Mouse (Mus musculus) limb, embryonic 14.5 days (tissue): ENCODE data around the gene Psmb3. TPM values are rescaled to one million over a fixed set of nuclear protein-coding genes. Genes with fewer than 3 reads are reported as not detected.

Source experiments
- ATAC-seq: fragments of 200-750 bp; cut with Nextera tagmentation; 2 replicates; pipeline ENCODE4 v1.8.0; 2017; ENCODE audit warnings: low read depth, moderate number of reproducible peaks, moderate TSS enrichment; ENCODE audit not compliant: low FRiP score
- DNase-seq: peaks from one replicate; pipeline ENCODE4 v3.0.0-alpha.2; 2015; ENCODE audit warnings: low spot score
- H3K27ac ChIP-seq: fragments of 300-500 bp; sonication (generic); replicated peaks from 2 replicates; pipeline ENCODE4 v1.5.1; 2014; ENCODE audit warnings: low read depth, mild to moderate bottlenecking, low read length, moderate library complexity, mixed read lengths
- H3K27me3 ChIP-seq: fragments of 300-500 bp; sonication (generic); 2 replicates; pipeline ENCODE4 v1.6.1; 2014; ENCODE audit warnings: low read length, mixed read lengths; ENCODE audit not compliant: control insufficient read depth, insufficient read depth
- H3K36me3 ChIP-seq: fragments of 300-500 bp; sonication (generic); 2 replicates; pipeline ENCODE4 v1.6.1; 2014; ENCODE audit warnings: mild to moderate bottlenecking, low read length, moderate library complexity, mixed read lengths; ENCODE audit not compliant: control insufficient read depth, insufficient read depth
- H3K4me1 ChIP-seq: fragments of 300-500 bp; sonication (generic); 2 replicates; pipeline ENCODE4 v1.6.1; 2014; ENCODE audit warnings: antibody characterized with exemption, low read length, mixed read lengths; ENCODE audit not compliant: control insufficient read depth, insufficient read depth
- H3K4me2 ChIP-seq: fragments of 300-500 bp; sonication (generic); replicated peaks from 2 replicates; pipeline ENCODE4 v1.6.1; 2014; ENCODE audit warnings: low read depth, mild to moderate bottlenecking, low read length, moderate library complexity; ENCODE audit not compliant: severe bottlenecking
- H3K4me3 ChIP-seq: fragments of 300-500 bp; sonication (generic); replicated peaks from 2 replicates; pipeline ENCODE4 v1.5.1; 2014; ENCODE audit warnings: low read length
- H3K9ac ChIP-seq: fragments of 300-500 bp; sonication (generic); 2 replicates; pipeline ENCODE4 v1.6.1; 2014; ENCODE audit warnings: mild to moderate bottlenecking, low read depth, low read length, moderate library complexity; ENCODE audit not compliant: severe bottlenecking
- H3K9me3 ChIP-seq: fragments of 300-500 bp; sonication (generic); 2 replicates; pipeline ENCODE4 v1.6.1; 2016; ENCODE audit warnings: low read length; ENCODE audit not compliant: control insufficient read depth
- POLR2A ChIP-seq: fragments of 200-500 bp; IDR thresholded peaks from 2 replicates; pipeline ENCODE4 v1.8.0; 2012; ENCODE audit warnings: inconsistent platforms, mild to moderate bottlenecking, moderate library complexity, borderline replicate concordance; ENCODE audit not compliant: insufficient read depth, insufficient read length; ENCODE audit errors: extremely low read depth
- WGBS: fragments of 180-500 bp; shearing (Covaris S2); extraction: QIAGEN DNeasy Blood & Tissue Kit; methylation state at CpG from one replicate; pipeline ENCODE4 v1.1.7; 2014; 5-methylcytosine and 5-hydroxymethylcytosine counted together
- polyA plus RNA-seq, 2 experiments: library from polyadenylated mRNA; depleted of rRNA in 1 of 2; stranded (reverse) in 1 of 2; unstranded in 1 of 2; fragments of >200 nt; fragmentation: Nextera tagmentation in 1 of 2; extraction: Ambion mirVana in 1 of 2; gene quantifications; 2 replicates each; pipeline versions ENCODE4 v1.2.1 to v1.2.3; 2012 to 2014

The Psmb3 gene
- polyA plus RNA-seq, 2 experiments, result 368 to 508 TPM

DNA sequence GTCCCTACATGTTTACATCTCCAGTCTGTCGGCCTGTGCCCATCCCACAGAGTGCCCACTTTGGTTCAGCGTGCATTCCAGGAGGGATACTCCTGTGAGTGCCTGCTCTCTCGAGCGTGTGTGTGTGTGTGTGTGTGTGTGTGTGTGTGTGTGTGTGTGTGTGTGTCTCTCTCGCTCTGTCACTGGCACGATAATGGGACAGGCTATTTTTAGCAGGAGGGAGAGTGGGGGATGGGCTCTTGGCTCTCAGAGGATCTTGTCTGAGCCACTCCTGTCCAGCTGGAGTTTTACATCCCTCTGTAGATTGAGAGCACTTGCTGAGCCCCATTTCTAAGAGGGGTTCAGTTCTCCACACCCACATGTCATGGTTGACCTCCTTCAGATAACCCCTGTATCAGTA is 33.4 kb upstream of the Psmb3 start:
- H3K4me3 ChIP-seq, result no peak overlapping the region
- H3K4me1 ChIP-seq, result peaks cover 2% of the 10 kb centered on the region
- WGBS, result 46% methylated on average over 6 of the region's 6 CpGs
- DNase-seq, result peak; percentile 42
- no peak overlapping the region for H3K27ac ChIP-seq
- no peak overlapping the region for H3K4me2 ChIP-seq
- peaks cover 92% of the 10 kb centered on the region for H3K36me3 ChIP-seq
- no peaks in the 10 kb centered on the region for H3K27me3 ChIP-seq
- ATAC-seq, result no peak
- no peak overlapping the region for H3K9ac ChIP-seq
- TF ChIP-seq POLR2A, result no peak
- no peaks in the 10 kb centered on the region for H3K9me3 ChIP-seq

- Histone ChIP-seq H3K4me2 (no peak overlapping the region), H3K27ac (0 out of 2 replicates have a peak overlapping the region, but pooled peaks have one; percentile 8), H3K9ac (no peak overlapping the region), H3K36me3 (peaks cover 95% of the 10 kb centered on the region), H3K9me3 (no peaks in the 10 kb centered on the region), H3K4me3 (no peak overlapping the region), H3K27me3 (no peaks in the 10 kb centered on the region), H3K4me1 (no peaks in the 10 kb centered on the region)
- ATAC-seq (no peak), DNase-seq (no peak)
- no peak for TF ChIP-seq POLR2A
- 69% methylated on average over 13 of the region's 13 CpGs for WGBS
These were observed 32.7 kb upstream of the Psmb3 start for GRCm38 (mm10) chr11:97670234-97671176.

DNA sequence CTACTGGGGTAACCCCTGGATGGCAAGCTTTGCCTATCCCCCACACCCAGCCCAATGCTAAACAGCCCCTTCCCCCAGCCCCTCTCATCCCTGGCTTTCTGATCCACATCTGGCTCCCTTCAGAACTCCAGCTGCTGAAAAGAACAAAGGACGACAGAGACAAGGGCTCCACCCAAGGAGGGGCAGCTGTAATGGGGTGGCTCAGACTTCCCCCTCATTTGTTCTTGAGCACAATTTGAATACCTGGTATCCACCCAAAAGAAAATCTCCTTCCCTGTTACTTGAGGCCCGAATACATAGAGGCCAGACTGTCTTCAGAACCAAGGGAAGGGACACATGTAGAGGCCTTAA is 32.0 kb upstream of the Psmb3 start:
- no peak overlapping the region for H3K4me3 ChIP-seq
- no peak for TF ChIP-seq POLR2A
- H3K4me2 ChIP-seq, result no peak overlapping the region
- no peaks in the 10 kb centered on the region for H3K27me3 ChIP-seq
- ATAC-seq (no peak), DNase-seq (no peak)
- no peak overlapping the region for H3K9ac ChIP-seq
- no peaks in the 10 kb centered on the region for H3K4me1 ChIP-seq
- no peak overlapping the region for H3K27ac ChIP-seq
- H3K36me3 ChIP-seq, result peaks cover 94% of the 10 kb centered on the region
- H3K9me3 ChIP-seq, result no peaks in the 10 kb centered on the region
- 43% methylated on average over 2 of the region's 2 CpGs for WGBS

DNA sequence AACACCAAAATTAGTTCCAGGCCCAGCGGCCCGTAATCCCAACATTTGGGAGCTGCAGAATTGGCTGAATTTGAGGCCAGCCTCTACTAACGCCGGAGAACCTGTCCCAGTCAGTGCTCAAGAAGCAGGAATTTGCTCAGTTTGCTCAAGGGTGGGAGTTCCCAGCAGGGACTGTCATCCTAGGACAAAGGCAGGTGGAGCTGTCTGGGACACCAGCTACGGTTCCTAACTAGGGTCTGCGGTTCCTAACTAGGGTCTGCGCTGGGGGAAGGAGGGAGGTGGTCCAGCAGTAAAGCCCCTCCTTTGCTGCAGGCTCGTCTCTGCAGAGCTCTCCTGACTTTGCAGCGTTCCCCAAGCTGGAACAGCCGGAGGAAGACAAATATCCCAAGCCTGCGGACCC is 30.1 kb upstream of the Psmb3 start:
- H3K36me3 ChIP-seq, result peaks cover 97% of the 10 kb centered on the region
- no peak overlapping the region for H3K27ac ChIP-seq
- no peak overlapping the region for H3K4me3 ChIP-seq
- DNase-seq (no peak), ATAC-seq (no peak)
- no peak overlapping the region for H3K9ac ChIP-seq
- H3K4me1 ChIP-seq, result no peaks in the 10 kb centered on the region
- H3K9me3 ChIP-seq, result no peaks in the 10 kb centered on the region
- no peaks in the 10 kb centered on the region for H3K27me3 ChIP-seq
- 86% methylated on average over 11 of the region's 11 CpGs for whole genome bisulfite sequencing
- no peak overlapping the region for H3K4me2 ChIP-seq
- no peak for TF ChIP-seq POLR2A

GRCm38 (mm10) chr11:97676050-97676754 is 27.0 kb upstream of the Psmb3 start:
- Histone ChIP-seq H3K4me3 (no peak overlapping the region), H3K27ac (no peak overlapping the region), H3K9ac (no peak overlapping the region), H3K4me2 (no peak overlapping the region), H3K36me3 (peaks cover 95% of the 10 kb centered on the region), H3K9me3 (no peaks in the 10 kb centered on the region), H3K27me3 (no peaks in the 10 kb centered on the region), H3K4me1 (no peaks in the 10 kb centered on the region)
- DNase-seq, result no peak
- 83% methylated on average over 15 of the region's 15 CpGs for WGBS
- TF ChIP-seq POLR2A, result no peak
- no peak for ATAC-seq
